Mouse (Mus musculus): Measurements from ENCODE around the gene Tgfbr1.

GRCm38 (mm10) chr4:47311467-47311866 is 41.6 kb upstream of the Tgfbr1 start:
- no peak for TF ChIP-seq CTCF (IDR thresholded peaks at IDR 0.05; ENCODE audit: low read depth, low read length)
- TF ChIP-seq EP300 (IDR thresholded peaks at IDR 0.05; ENCODE audit: insufficient read depth, low read depth, low read length): no peak
- no peak for TF ChIP-seq POLR2A (IDR thresholded peaks at IDR 0.05; ENCODE audit: insufficient read depth, low read length)
